Mouse (Mus musculus): ENCODE data around the gene Pth1r. TPM values are rescaled to one million over a fixed set of nuclear protein-coding genes. Genes with fewer than 3 reads are reported as not detected.
A peak's percentile ranks its signal among the peaks of the same experiment; 100 is the strongest.

The Pth1r gene
- total RNA-seq (2021) = 1 to 10 TPM; 5.5 to 6.4 TPM

GRCm38 (mm10) chr9:110746961-110747360 lies at the start of gene Pth1r:
Pth1r (minus strand) TSS chr9:110747145.
- DNase-seq (ENCODE audit: extremely low spot score in 1 of 2, low spot score in 1 of 2) = no peak

DNA sequence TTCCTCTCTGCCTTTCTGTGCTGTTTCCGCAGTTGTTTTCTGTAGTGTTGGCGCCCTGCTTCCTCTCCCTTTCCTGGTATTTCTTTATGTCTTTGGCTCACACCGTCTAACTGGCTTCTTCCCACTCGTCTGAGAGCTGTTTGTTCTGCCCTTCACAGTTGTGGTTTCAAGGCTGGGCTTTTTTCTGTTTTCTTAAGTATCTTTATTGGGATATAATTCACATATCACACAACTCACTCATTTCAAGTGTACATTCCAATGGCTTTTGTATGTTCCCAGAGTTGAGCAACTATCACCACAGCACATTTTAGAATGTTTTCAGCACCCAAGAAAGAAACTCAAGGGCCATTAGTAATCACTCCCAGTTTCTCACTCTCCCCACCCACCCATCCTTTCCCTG lies 43.5 kb upstream of the Pth1r start:
- no peak for DNase-seq (ENCODE audit: extremely low spot score in 1 of 2, low spot score in 1 of 2)

DNA sequence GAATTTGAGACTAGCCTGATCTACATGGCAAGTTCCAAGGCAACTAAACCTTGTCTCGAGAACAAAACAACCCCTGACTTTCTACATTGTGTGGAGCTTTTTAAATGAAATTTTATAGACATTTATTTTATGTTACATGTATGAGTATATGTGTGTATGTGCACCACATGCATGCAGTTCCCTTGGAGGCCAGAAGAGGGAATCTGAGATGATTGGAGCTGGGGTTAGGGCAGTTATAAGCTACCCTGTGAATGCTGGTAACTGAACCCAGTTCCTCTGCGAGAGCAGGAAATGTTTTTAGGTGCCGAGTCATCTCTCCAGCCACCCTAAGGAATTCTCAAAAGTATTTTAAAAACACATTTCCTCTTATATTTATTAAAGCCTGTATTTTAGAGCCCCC lies 41.2 kb upstream of the Pth1r start:
- no peak for DNase-seq (ENCODE audit: extremely low spot score in 1 of 2, low spot score in 1 of 2)

DNA sequence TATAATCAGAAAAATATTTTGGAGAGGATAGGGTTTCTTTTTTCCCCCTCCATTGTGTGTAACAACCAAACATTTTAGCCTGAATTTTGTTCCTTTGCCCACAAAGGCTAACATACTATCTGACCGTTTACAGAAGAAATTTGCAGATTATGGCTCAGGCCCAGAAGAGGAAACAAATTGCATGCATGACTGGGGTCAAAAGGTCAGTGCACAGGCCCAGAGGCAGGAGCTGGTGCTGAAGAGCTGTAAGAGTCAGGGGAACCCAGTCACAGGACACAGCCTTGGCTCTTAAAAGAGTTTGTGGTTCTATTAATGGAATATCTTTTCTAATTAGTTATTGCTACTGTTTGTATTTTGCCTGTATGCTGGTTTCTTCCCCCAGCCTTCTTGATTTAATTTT lies 36.7 kb upstream of the Pth1r start:
- no peak for DNase-seq (ENCODE audit: extremely low spot score in 1 of 2, low spot score in 1 of 2)

GRCm38 (mm10) chr9:110781731-110782130 lies 34.8 kb upstream of the Pth1r start:
- peak in 1 of 2 experiments; percentile 62 for DNase-seq (ENCODE audit: extremely low spot score in 1 of 2, low spot score in 1 of 2)

- DNase-seq (ENCODE audit: extremely low spot score in 1 of 2, low spot score in 1 of 2) = peak; percentile 94 to 99
These were observed 34.3 kb upstream of the Pth1r start for GRCm38 (mm10) chr9:110781256-110781721.

DNA sequence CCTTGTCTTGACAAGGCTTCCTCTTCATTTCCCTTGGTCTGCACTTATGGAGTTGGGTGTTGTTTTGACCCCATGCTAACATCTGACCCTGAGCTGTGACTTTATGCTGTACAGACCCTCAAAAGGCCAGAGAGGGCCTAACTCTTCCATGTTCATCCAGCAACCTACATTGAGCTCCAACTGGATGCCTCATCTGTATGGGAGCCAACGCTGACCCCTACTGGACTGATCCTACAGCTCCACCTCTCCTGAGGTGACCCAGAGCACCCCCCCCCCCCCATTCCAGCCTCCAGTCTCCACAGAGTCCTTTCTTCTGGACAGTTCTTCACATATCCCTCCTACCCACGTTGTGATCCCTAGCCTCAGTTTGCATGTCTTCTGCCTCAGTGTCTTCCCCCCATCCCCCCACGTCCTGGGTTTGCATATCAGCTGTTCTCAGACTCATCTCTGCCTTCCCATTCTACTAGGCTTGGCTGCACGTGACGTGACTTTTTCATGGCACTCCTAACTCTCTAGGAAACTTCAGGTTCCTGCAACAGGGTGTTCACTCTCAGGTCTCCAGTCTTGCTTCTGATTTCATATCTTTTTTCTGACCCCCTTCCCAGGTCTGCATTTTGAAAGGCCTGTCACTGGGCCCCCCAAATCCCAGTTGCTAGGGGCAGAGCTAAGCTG lies 32.4 kb upstream of the Pth1r start:
- no peak for DNase-seq (ENCODE audit: extremely low spot score in 1 of 2, low spot score in 1 of 2)

DNA sequence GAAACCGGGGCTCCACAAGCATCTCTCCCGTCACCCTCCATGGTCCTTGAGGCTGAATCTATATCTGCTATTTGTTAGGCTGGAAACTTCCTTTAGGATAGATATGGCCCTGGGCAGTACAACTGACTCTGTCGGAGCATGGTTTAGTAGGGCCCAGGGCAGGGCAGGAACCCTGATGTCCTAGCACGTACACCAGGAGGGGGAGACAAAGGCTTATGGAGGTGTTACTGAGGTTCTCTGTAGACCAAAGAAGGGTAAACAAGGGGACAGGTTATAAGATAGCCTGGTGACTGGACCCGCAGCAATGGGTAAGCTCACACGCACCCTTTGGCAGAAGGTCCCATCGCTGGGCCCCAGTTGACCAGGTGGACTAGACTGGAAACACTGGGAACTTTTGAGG lies 31.6 kb upstream of the Pth1r start:
- DNase-seq (ENCODE audit: extremely low spot score in 1 of 2, low spot score in 1 of 2) = no peak

- DNase-seq (ENCODE audit: extremely low spot score in 1 of 2, low spot score in 1 of 2) = no peak
These were observed 31.2 kb upstream of the Pth1r start for GRCm38 (mm10) chr9:110778100-110778499.

- DNase-seq (ENCODE audit: extremely low spot score in 1 of 2, low spot score in 1 of 2) = no peak
These were observed 28.5 kb upstream of the Pth1r start for GRCm38 (mm10) chr9:110775269-110776022.

GRCm38 (mm10) chr9:110774403-110775268 lies 27.7 kb upstream of the Pth1r start:
- no peak for DNase-seq (ENCODE audit: extremely low spot score in 1 of 2, low spot score in 1 of 2)

DNA sequence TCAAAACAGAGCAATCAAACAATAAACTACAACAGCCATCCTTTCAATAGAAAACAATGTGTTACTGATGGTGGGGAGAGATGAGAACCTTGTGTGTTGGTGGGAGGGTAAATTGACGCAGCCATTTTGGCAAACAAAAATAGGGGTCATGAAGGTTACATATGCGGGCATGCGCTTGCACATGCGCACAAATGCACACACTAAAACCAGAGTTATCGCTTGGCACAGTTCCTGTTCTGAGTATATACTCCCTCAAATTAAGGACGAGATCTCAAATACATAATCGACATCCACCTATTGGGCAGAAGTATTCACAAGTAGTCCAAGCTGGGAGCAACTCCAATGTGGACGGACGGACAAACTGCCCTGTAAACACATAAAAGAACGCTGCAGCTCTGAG lies 25.4 kb upstream of the Pth1r start:
- no peak for DNase-seq (ENCODE audit: extremely low spot score in 1 of 2, low spot score in 1 of 2)

DNA sequence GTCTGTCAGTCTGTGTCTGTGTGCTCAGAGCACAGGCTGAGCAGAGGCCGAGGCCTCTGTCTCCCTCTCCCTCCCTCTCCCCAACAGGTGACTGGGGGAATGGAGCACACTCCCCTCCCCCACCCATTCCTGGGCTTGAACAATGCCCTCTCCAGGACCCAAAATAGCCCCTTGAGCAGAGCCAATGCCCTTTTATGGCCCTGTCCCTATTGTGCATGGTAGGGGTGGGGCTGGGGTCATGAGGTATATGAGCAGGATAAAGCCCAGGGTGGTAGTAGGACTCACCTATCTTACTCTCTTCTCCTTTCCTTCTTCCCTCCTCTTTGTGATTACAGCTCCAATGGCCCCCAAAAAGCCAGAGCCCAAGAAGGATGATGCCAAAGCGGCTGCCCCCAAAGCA lies 16.5 kb upstream of the Pth1r start:
- DNase-seq (ENCODE audit: extremely low spot score in 1 of 2, low spot score in 1 of 2) = no peak

DNA sequence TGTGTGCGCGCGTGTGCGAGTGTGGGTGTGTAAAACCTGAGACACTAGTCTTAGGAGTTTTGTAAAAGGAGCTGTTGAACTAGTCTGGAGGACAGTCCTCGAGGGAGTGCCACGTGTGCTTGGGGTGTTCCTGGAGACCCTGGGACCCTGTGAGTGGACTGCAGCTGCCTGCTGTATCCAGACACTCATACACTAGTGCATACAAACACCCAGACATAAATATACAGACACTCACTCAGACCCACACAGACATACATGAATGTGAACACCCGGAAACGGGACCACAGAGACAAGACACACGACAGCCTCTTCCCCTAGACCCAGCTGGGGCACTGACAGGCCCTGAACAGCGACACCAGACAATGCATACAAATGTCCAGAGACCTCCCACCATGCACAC lies 15.8 kb upstream of the Pth1r start:
- DNase-seq (ENCODE audit: extremely low spot score in 1 of 2, low spot score in 1 of 2) = no peak

- DNase-seq (ENCODE audit: extremely low spot score in 1 of 2, low spot score in 1 of 2) = no peak
These were observed 13.9 kb upstream of the Pth1r start for GRCm38 (mm10) chr9:110760886-110761285.

- DNase-seq (ENCODE audit: extremely low spot score in 1 of 2, low spot score in 1 of 2) = peak in 1 of 2 experiments; percentile 55
These were observed 12.3 kb upstream of the Pth1r start for GRCm38 (mm10) chr9:110759265-110759664.

GRCm38 (mm10) chr9:110758605-110759004 lies 11.7 kb upstream of the Pth1r start:
- peak in 1 of 2 experiments; percentile 39 for DNase-seq (ENCODE audit: extremely low spot score in 1 of 2, low spot score in 1 of 2)

- no peak for DNase-seq (ENCODE audit: extremely low spot score in 1 of 2, low spot score in 1 of 2)
These were observed 10.9 kb upstream of the Pth1r start for GRCm38 (mm10) chr9:110757816-110758215.

DNA sequence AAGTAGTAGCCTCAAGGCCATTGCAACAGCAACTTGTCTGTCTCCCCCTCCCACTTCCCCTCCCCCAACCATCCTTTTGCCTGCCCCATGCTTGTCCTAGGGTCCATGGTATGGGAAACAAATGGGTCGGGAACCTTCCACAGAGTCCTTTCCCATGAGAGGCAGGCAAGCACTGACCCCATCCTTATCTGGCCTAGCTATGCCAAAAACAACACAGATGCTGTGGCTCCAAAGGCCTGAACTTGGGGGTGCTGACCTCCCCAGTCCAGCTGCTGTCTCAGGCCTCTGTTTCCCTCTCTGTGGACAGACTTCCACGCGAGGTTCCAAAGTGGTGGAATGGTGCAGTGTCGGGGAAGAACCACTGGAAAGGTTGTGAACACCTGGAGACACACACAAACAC lies 6.8 kb upstream of the Pth1r start:
- no peak for DNase-seq (ENCODE audit: extremely low spot score in 1 of 2, low spot score in 1 of 2)

GRCm38 (mm10) chr9:110752917-110753435 lies 6.0 kb upstream of the Pth1r start:
- no peak for DNase-seq (ENCODE audit: extremely low spot score in 1 of 2, low spot score in 1 of 2)

GRCm38 (mm10) chr9:110751412-110751811 lies 4.5 kb upstream of the Pth1r start:
- DNase-seq (ENCODE audit: extremely low spot score in 1 of 2, low spot score in 1 of 2) = no peak

Measured in layer of hippocampus, postnatal 25 days (tissue).